In the genomic region with DNA sequence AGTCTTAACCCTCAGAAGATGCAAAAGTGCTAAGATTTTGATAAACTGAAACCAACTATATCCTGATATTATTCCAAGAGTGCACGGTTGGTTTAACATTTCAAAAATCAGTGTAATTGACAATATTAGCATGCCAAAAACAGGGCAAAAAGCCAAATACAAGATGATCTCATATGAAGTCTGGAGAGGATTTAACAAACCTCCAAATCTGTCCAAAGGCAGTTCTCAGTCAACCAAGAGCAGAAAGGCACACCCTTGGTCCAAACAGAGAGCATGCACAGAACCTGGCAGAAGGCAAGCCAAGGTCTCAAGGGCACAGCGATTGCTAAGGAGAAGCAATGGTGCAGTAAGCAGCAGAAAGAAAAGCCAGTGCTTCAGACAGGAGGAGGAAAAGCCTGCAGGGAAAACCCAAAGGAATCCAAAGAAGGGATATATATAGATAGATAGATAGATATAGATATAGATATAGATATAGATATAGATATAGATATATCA, we compare ENCODE assay signal across 12 mouse cellular contexts.
"Had no signal": no experiment of that assay in that cellular context is flagged by ENCODE, and none has a peak within 500 bp of the region (broad histone marks: within the 10 kb centered on the region; RNA-seq: fewer than 3 reads in every experiment).

No protein-coding gene starts in this region.

- H3K9me3 ChIP-seq: limb, embryonic 13.5 days; neural tube, embryonic 12.5 days had no signal

- H3K4me2 ChIP-seq: limb, embryonic 13.5 days; neural tube, embryonic 12.5 days had no signal

- H3K9ac ChIP-seq: limb, embryonic 13.5 days; liver, embryonic 14.5 days; neural tube, embryonic 12.5 days had no signal

- H3K27me3 ChIP-seq: limb, embryonic 13.5 days; neural tube, embryonic 12.5 days had no signal

- DNase-seq: kidney, postnatal 10 days; left cerebral cortex, postnatal 4 days; lung, adult 18-20 months; midbrain, embryonic 14.5 days; retina, postnatal 1 day; right cerebral cortex, postnatal 4 days; spleen, adult 18-20 months; thymus, adult 18-20 months; thymus, postnatal 14 days had no signal

- H3K27ac ChIP-seq: limb, embryonic 13.5 days; liver, embryonic 14.5 days; neural tube, embryonic 12.5 days had no signal

- H3K36me3 ChIP-seq: limb, embryonic 13.5 days; neural tube, embryonic 12.5 days had no signal

- H3K4me3 ChIP-seq: limb, embryonic 13.5 days; neural tube, embryonic 12.5 days had no signal

- H3K4me1 ChIP-seq: limb, embryonic 13.5 days; neural tube, embryonic 12.5 days had no signal
